Mouse (Mus musculus) midbrain, embryonic 12.5 days (tissue): ENCODE results near the gene Itpk1. TPM values are rescaled to one million over a fixed set of nuclear protein-coding genes. Genes with fewer than 3 reads are reported as not detected.
A peak's percentile ranks its signal among the peaks of the same experiment; 100 is the strongest.

Experiments
- ATAC-seq: fragments of 200-750 bp; cut with Nextera tagmentation; 2 replicates; pipeline ENCODE4 v1.8.0; 2017; ENCODE audit warnings: low read depth, moderate TSS enrichment, moderate library complexity; ENCODE audit not compliant: low FRiP score
- H3K27ac ChIP-seq: fragments of 300-500 bp; sonication (generic); replicated peaks from 2 replicates; pipeline ENCODE4 v1.5.1; 2016; ENCODE audit warnings: mild to moderate bottlenecking
- H3K27me3 ChIP-seq: fragments of 300-500 bp; sonication (generic); 2 replicates; pipeline ENCODE4 v1.6.1; 2016; ENCODE audit warnings: mild to moderate bottlenecking
- H3K36me3 ChIP-seq: fragments of 300-500 bp; sonication (generic); 2 replicates; pipeline ENCODE4 v1.6.1; 2016
- H3K4me1 ChIP-seq: fragments of 300-500 bp; sonication (generic); 2 replicates; pipeline ENCODE4 v1.6.1; 2016
- H3K4me2 ChIP-seq: fragments of 300-500 bp; sonication (generic); replicated peaks from 2 replicates; pipeline ENCODE4 v1.6.1; 2016; ENCODE audit warnings: mild to moderate bottlenecking, moderate library complexity
- H3K4me3 ChIP-seq: fragments of 300-500 bp; sonication (generic); 2 replicates; pipeline ENCODE4 v1.5.1; 2016; ENCODE audit warnings: mild to moderate bottlenecking
- H3K9ac ChIP-seq: fragments of 300-500 bp; sonication (generic); replicated peaks from 2 replicates; pipeline ENCODE4 v1.6.1; 2016; ENCODE audit warnings: mild to moderate bottlenecking, moderate library complexity
- H3K9me3 ChIP-seq: fragments of 300-500 bp; sonication (generic); 2 replicates; pipeline ENCODE4 v1.6.1; 2016; ENCODE audit warnings: mild to moderate bottlenecking
- WGBS: fragments of 180-500 bp; shearing (Covaris S2); methylation state at CpG from one replicate; pipeline ENCODE4 v1.1.7; 2016; 5-methylcytosine and 5-hydroxymethylcytosine counted together
- polyA plus RNA-seq: library from polyadenylated mRNA; unstranded; fragments of >200 nt; fragmentation: Nextera tagmentation; extraction: Ambion mirVana; gene quantifications from 2 replicates; pipeline ENCODE4 v1.2.1, GENCODE M21; 2016

The Itpk1 gene
- polyA plus RNA-seq, 1 experiment from 2014 or later = 15.4 TPM

DNA sequence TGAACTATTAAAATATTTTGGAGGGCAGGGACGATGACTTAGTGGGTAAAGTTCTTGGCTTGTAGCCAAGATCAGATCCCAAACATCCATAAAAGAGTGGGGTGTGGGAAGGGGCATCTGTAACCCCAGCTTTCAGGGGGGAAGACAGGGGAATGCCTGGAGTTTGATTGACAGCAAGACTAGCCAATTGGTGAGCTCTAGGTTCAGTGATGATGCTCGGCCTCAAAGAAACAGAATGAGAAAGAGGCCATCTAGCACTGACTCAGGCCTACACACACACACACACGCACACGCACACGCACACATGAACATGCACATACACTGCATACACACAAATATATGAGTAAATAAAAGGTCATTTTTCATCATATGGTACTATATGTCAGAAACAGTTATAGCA is 5.2 kb upstream of the Itpk1 start:
- ATAC-seq = no peak
- no peaks in the 10 kb centered on the region for H3K36me3 ChIP-seq
- no peaks in the 10 kb centered on the region for H3K9me3 ChIP-seq
- H3K4me1 ChIP-seq = peaks cover 10% of the 10 kb centered on the region
- 88% methylated on average over 5 of the region's 5 CpGs for WGBS
- no peak overlapping the region for H3K4me2 ChIP-seq
- no peak overlapping the region for H3K4me3 ChIP-seq
- H3K9ac ChIP-seq = no peak overlapping the region
- H3K27ac ChIP-seq = no peak overlapping the region
- peaks cover 16% of the 10 kb centered on the region for H3K27me3 ChIP-seq

DNA sequence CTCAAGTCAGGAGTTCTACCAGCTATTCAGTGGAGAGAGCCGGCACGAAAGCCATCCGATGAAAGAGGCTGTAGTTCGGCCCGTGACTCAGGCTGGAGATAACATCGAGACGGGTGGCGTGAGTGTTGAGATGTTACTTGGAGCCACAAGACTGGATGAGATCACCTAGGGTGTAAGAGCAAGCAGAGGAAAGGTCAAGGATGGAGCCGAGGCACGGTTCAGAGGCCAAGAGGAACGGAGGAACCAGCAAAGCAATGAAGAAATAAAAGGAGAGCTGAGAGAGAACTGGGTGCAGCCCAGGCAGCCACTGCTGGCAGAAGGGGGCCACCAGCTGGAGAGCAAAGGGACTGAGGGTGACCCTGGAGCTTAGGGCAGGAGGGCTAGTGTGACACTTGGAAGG is 3.5 kb upstream of the Itpk1 start:
- peaks cover 16% of the 10 kb centered on the region for H3K27me3 ChIP-seq
- H3K4me1 ChIP-seq = peaks cover 22% of the 10 kb centered on the region
- no peak overlapping the region for H3K27ac ChIP-seq
- WGBS = 80% methylated on average over 11 of the region's 11 CpGs
- no peak overlapping the region for H3K4me2 ChIP-seq
- ATAC-seq = no peak
- no peak overlapping the region for H3K4me3 ChIP-seq
- H3K9me3 ChIP-seq = no peaks in the 10 kb centered on the region
- H3K9ac ChIP-seq = no peak overlapping the region
- no peaks in the 10 kb centered on the region for H3K36me3 ChIP-seq

DNA sequence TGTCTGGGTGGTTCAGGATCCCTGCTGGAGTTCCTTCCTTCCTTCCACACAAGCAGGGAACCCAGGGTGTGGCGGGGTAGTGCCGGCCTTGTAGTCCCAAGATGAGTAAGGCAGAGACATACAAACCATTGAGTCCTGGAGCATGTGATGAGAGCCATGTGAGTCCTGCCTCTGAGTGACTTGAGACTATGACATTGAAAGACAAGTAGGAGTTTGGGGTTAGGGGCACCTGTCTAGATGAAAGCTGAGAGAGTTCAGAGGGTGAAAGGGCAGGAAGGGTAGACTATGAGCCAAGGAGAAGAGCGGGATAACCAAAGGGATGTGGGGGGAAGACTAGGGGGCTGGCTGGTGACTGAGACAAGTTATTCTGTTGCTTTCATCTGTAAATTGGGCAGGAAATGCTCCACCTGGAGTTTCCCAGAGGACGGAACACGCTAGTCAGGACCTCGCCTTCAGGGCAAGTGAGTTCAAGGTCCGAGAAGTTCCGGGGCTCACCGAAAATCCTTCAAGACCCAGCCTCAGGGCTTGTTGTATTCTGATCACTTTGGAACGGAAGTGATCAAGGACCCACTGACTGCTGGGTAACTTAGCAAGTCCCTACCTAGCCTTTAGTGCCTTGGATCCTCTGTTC is 2.2 kb upstream of the Itpk1 start:
- no peak for ATAC-seq
- Histone ChIP-seq H3K4me3 (no peak overlapping the region), H3K4me2 (no peak overlapping the region), H3K9me3 (no peaks in the 10 kb centered on the region), H3K36me3 (no peaks in the 10 kb centered on the region), H3K4me1 (peaks cover 35% of the 10 kb centered on the region), H3K27me3 (peaks cover 16% of the 10 kb centered on the region), H3K27ac (no peak overlapping the region), H3K9ac (no peak overlapping the region)
- WGBS = 92% methylated on average over 10 of the region's 10 CpGs

DNA sequence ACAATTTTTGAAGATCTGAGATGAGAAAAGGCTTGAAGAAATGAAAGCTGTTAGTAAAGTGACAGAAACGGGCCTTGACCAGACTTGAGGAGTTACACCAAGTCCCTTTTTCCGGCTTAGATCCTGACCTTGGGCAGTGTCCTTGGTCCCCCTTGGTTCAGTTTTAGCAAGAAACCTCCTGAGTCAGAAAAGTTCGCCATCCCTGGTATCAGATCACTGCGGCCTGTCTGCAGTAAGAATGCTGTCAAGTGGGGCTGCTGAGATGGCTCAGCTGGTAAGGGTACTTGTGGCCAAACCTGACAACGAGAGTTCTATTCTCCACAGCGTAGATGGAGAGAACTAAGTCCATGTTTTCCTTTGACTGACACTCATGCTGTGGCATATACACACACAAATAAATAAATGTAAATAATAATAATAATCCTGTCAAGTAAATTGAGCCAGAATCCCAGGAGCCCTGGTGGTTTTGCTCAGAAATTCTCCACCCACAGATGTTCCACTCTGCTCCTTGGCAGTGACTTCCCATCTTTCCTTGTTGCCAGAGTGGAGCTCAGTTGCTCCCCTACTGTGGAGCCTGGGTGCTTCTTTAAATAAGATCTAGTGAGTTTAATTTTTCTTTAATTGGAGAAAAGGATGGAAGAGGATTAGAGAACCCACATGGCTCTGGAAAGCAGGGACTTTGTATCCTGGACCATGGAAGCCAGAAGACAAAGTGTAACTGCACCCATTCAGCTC is 1.3 kb upstream of the Itpk1 start:
- H3K27me3 ChIP-seq = peaks cover 16% of the 10 kb centered on the region
- no peak overlapping the region for H3K27ac ChIP-seq
- peak overlapping the region; percentile 94 for H3K4me2 ChIP-seq
- no peak for ATAC-seq
- no peaks in the 10 kb centered on the region for H3K9me3 ChIP-seq
- H3K36me3 ChIP-seq = no peaks in the 10 kb centered on the region
- no peak overlapping the region; the same call in 1 of the 2 replicates for H3K4me3 ChIP-seq
- no peak overlapping the region for H3K9ac ChIP-seq
- H3K4me1 ChIP-seq = peaks cover 39% of the 10 kb centered on the region
- WGBS = 70% methylated on average over 6 of the region's 6 CpGs

DNA sequence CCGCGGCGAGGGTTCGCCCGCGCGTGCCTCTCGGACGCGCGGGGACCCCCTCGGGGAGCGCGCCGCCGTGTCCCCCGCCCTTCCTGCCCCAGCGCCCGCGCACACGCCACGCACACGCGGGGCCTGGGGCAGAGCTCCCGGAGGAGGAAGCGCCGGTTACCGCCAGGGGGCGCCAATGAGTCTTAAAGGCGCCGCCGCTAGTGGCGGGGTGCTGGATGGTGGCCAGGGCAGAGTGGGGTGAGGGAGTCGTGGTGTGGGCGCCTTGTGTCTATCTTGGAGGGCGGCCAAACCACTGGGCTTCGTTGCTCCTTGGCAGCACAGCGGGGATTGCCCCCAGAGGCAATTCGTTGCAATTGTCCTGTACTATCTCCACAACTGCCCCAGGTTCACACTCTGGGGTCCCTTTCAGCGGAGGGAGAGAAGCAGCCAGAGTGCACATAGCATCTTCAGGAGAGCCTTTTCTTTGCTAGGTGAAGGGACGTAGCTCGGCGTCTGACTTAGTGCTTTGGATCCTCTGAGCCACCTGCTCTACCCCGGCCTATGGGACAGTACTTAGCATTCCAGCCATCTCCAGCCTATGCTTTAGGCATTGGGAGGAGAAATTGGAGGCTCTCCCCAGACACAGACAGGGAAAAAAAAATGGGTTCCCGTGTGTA is 614 bp upstream of the Itpk1 start:
- H3K27me3 ChIP-seq = peaks cover 16% of the 10 kb centered on the region
- peaks cover 41% of the 10 kb centered on the region for H3K4me1 ChIP-seq
- H3K36me3 ChIP-seq = no peaks in the 10 kb centered on the region
- H3K4me2 ChIP-seq = peak overlapping the region; percentile 94
- ATAC-seq = peak; percentile 83
- peak overlapping the region; percentile 79 for H3K9ac ChIP-seq
- no peaks in the 10 kb centered on the region for H3K9me3 ChIP-seq
- H3K27ac ChIP-seq = peak overlapping the region; percentile 78
- peak overlapping the region; percentile 85 for H3K4me3 ChIP-seq
- 2% methylated on average over 45 of the region's 45 CpGs for WGBS

DNA sequence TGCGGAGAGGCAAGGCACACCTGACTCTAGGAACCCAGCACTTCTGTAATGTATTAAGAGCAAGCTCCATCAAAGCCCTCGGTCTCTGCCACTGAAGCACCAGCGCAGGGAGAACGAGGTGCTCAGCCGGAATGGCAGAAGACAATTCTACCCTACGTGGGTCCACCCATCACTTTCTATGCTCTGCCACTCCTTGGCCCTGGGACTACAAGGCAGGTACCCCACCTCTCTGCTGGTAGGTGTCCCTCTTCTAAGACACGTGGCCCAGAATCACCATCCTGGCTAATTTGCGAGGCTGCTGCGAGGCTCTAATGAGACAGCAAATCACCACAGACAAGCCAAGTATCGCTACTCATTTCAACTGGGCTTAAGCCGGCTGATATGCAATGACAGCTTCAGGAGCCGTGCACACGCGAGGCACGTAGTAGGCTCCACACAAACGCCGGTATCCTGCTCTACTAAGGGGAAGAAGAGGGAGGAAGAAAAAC is 765 bp downstream of the Itpk1 start:
- Histone ChIP-seq H3K27me3 (peaks cover 16% of the 10 kb centered on the region), H3K9me3 (no peaks in the 10 kb centered on the region), H3K4me3 (peak overlapping the region; percentile 85), H3K9ac (peak overlapping the region; percentile 79), H3K4me1 (peaks cover 51% of the 10 kb centered on the region), H3K27ac (peak overlapping the region; percentile 69; the same call in 1 of the 2 replicates), H3K36me3 (no peaks in the 10 kb centered on the region), H3K4me2 (peak overlapping the region; percentile 94)
- 0 out of 2 replicates have a peak, but pooled peaks have one; percentile 11 for ATAC-seq
- WGBS = 6% methylated on average over 17 of the region's 17 CpGs

DNA sequence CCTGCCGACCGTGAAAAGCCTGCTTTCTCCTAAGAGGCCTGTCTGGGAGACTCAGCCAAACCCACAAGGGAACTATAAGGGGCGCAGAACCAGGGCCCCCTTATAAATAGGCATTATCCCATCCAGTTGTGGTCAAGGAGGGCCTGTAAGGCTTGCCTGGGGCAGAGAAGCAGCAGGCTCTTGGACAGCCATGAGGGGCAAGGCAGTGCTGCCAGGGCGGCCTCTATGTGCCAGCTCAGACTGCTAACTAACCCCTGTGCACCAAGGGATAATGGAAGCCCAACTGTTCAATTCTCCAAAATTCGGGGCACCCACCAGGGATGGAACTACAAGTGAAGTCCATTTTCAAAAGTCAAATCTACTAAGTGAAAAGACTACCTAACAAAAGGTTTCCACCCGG is 1.3 kb downstream of the Itpk1 start:
- no peaks in the 10 kb centered on the region for H3K36me3 ChIP-seq
- H3K27ac ChIP-seq = 0 out of 2 replicates have a peak overlapping the region, but pooled peaks have one; percentile 20
- no peaks in the 10 kb centered on the region for H3K9me3 ChIP-seq
- peak overlapping the region; percentile 79; the same call in 1 of the 2 replicates for H3K9ac ChIP-seq
- peak overlapping the region; percentile 94 for H3K4me2 ChIP-seq
- no peak for ATAC-seq
- peaks cover 56% of the 10 kb centered on the region for H3K4me1 ChIP-seq
- peaks cover 16% of the 10 kb centered on the region for H3K27me3 ChIP-seq
- WGBS = 29% methylated on average over 6 of the region's 6 CpGs
- H3K4me3 ChIP-seq = peak overlapping the region; percentile 85

DNA sequence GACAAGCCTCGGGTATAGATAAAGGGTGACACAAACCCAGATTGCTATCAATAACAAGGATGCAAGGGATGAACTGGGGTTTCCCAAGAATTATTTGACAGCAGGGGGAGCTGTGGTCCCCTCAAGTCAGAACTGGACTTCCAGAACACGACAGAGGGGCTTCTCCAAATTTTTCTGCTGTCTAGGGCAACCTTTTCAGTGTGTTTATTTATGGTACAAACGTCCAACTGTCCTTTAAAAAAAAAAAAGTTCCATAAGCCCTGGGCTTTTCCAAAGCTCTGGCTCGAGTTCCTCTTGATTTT is 1.7 kb downstream of the Itpk1 start:
- Histone ChIP-seq H3K27me3 (peaks cover 16% of the 10 kb centered on the region), H3K4me1 (peaks cover 60% of the 10 kb centered on the region), H3K9ac (no peak overlapping the region), H3K9me3 (no peaks in the 10 kb centered on the region), H3K27ac (0 out of 2 replicates have a peak overlapping the region, but pooled peaks have one; percentile 20), H3K4me3 (peak overlapping the region; percentile 85), H3K4me2 (peak overlapping the region; percentile 94), H3K36me3 (no peaks in the 10 kb centered on the region)
- 1% methylated on average over 4 of the region's 4 CpGs for WGBS
- no peak for ATAC-seq

DNA sequence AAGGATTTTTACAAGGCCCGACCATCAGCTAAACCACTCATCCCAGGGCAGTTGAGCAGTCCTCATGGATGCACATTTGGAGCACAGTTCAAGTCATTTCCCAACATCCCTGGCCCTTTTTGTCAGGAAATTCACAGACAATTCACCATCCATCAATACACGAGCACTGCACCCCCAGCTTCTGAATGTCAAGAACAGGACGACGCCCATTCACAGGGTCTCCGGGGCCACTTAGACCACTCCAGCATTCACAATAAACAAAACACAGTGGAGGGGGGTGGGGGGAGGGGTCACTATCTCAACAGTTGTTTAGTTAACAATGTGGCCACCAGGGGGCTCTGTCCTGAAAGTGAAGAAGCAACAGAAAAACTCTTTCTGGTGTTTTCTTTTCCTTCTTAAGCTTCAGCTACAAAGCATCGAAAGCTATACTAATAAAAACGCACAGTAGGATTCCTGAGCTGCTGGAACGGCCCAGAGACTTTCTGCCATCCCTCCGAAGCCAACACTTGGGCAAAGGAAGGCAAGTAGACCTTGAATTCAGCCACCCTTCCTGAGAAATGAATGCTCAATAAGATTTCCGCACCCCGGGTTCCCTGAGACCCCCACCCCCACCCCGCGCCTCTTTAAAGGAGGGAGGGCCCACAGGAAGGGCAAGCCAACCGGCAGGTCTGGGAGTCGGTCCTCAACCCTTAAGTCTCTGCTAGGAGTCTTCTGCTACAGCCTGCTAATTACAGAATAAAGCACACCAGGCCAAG is 2.2 kb downstream of the Itpk1 start:
- Histone ChIP-seq H3K4me1 (peaks cover 65% of the 10 kb centered on the region), H3K9ac (0 out of 2 replicates have a peak overlapping the region, but pooled peaks have one; percentile 16), H3K9me3 (no peaks in the 10 kb centered on the region), H3K4me2 (peak overlapping the region; percentile 94), H3K4me3 (peak overlapping the region; percentile 85), H3K36me3 (no peaks in the 10 kb centered on the region), H3K27ac (0 out of 2 replicates have a peak overlapping the region, but pooled peaks have one; percentile 40), H3K27me3 (peaks cover 13% of the 10 kb centered on the region)
- 5% methylated on average over 15 of the region's 15 CpGs for WGBS
- no peak for ATAC-seq

DNA sequence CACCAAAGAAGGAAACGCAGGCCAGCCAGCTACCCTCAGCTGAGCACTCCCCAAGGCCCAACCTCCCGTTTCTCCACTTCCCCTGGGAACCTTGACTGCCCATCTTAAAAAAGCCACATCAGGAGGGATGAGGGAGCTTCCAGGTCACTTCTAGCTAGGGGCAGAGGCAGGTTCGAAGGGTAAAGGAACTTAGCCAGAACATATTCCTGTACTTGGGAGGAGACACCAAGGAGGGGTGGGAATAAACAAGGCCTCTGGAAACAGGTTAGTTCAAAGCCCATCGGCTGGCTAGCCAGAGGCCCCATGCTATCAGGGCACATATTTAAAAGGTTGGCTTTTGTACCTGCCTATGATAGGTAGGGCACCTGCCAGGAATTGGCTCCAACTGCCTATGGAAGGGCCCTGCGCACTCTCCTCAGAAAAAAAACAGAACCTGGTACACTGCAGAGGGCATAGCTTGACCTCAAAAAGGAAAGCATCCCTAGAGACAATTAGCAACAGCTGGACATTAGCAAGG is 3.0 kb downstream of the Itpk1 start:
- Histone ChIP-seq H3K9me3 (no peaks in the 10 kb centered on the region), H3K27me3 (peaks cover 6% of the 10 kb centered on the region; the same call in 1 of the 2 replicates), H3K27ac (no peak overlapping the region), H3K4me1 (peaks cover 73% of the 10 kb centered on the region), H3K9ac (no peak overlapping the region), H3K4me2 (no peak overlapping the region), H3K4me3 (no peak overlapping the region), H3K36me3 (no peaks in the 10 kb centered on the region)
- WGBS = 87% methylated on average over 5 of the region's 5 CpGs
- ATAC-seq = no peak

DNA sequence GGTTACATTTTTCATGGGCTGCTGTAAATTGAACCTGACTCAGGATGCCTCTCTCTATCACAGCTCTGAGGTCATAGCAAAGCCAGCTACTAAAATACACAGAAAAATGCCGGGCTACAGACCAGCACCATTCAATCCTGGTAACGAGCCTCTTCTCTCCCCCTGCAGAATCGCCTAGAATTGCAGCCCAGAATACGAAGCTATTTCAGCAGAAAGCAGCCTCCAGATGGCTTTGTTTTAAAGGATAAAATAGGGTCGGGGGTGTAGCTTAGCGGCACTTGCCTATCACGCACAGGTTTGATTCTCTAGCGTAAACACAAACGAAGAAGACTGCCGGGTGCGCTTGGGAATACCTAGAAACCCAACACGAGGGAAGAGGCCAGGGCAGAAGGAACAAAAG is 4.3 kb downstream of the Itpk1 start:
- no peaks in the 10 kb centered on the region for H3K36me3 ChIP-seq
- H3K4me1 ChIP-seq = peaks cover 74% of the 10 kb centered on the region
- H3K4me3 ChIP-seq = no peak overlapping the region
- H3K4me2 ChIP-seq = no peak overlapping the region
- no peak overlapping the region for H3K9ac ChIP-seq
- no peak for ATAC-seq
- no peaks in the 10 kb centered on the region for H3K27me3 ChIP-seq
- no peak overlapping the region for H3K27ac ChIP-seq
- WGBS = 76% methylated on average over 12 of the region's 12 CpGs
- H3K9me3 ChIP-seq = no peaks in the 10 kb centered on the region
